ENCODE assay signal across 15 mouse cellular contexts in the genomic region with DNA sequence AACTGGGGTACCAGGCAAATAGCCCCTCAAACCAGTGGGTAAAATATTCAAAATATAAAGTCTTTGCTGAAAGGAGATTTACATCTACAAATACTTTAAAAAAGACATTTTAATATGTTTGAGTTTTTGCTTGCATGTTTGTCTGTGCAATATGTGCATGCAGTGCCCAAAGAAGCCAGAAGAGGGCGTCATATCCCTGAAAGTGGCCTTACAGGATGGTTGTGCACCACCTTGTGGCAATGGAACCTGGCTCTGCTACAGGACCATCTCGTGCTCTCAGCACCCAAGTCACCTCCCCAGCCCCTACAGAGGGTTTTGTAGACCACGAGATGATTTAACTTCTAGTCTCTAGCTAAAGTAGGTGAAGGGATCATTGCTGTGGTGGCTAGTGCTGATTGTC. TPM values are rescaled to one million over a fixed set of nuclear protein-coding genes. Genes with fewer than 3 reads are reported as not detected.
DNase-seq lines count a peak whose midpoint lies in the region; ATAC-seq and TF ChIP-seq lines count a peak whose summit lies in the region.
"Had no signal": no experiment of that assay in that cellular context is flagged by ENCODE, and none has a peak within 500 bp of the region (broad histone marks: within the 10 kb centered on the region; RNA-seq: fewer than 3 reads in every experiment).

No protein-coding gene starts in this region.

- no peak for DNase-seq in layer of hippocampus, adult 2 months (ENCODE audit: low spot score in 2 of 2)
- DNase-seq in layer of hippocampus, adult 9-11 months, result no peak
- DNase-seq in ES-CJ7 (ENCODE audit: low read depth, low spot score) (peak; percentile 80), WW6 (ENCODE audit: low read depth, low spot score) (peak; percentile 47)
- no peak for DNase-seq in stomach, postnatal 0 days (ENCODE audit: low spot score)
- DNase-seq in yolk sac, embryonic 10.5 days (ENCODE audit: low spot score), result no peak
- DNase-seq in right cerebral cortex, postnatal 36 days (ENCODE audit: low spot score in 2 of 2), result no peak
- DNase-seq: cerebellum, adult 11-12 months; lung, adult 18-20 months had no signal

- peak; percentile 68 for TF ChIP-seq CTCF in layer of hippocampus, adult 2 months (conservative IDR thresholded peaks at IDR 0.05)
- TF ChIP-seq CTCF in stomach, postnatal 0 days (IDR thresholded peaks at IDR 0.05; ENCODE audit: low read depth), result peak; percentile 50

- H3K36me3 ChIP-seq in stomach, postnatal 0 days (ENCODE audit: control insufficient read depth, insufficient read depth, low read length), result no peaks in the 10 kb centered on the region
- H3K36me3 ChIP-seq: embryonic facial prominence, embryonic 15.5 days; midbrain, embryonic 15.5 days; stomach, embryonic 15.5 days had no signal

- no peak for TF ChIP-seq EP300 in stomach, postnatal 0 days (optimal IDR thresholded peaks at IDR 0.05)

- no peak for ATAC-seq in stomach, postnatal 0 days (ENCODE audit: low FRiP score, low TSS enrichment)
- ATAC-seq: intestine, embryonic 16.5 days; midbrain, embryonic 15.5 days had no signal

- no peak overlapping the region for H3K9ac ChIP-seq in stomach, postnatal 0 days (ENCODE audit: low read length)
- H3K9ac ChIP-seq: embryonic facial prominence, embryonic 15.5 days; midbrain, embryonic 15.5 days; stomach, embryonic 15.5 days had no signal

- no peak overlapping the region for H3K4me3 ChIP-seq in layer of hippocampus, adult 2 months
- H3K4me3 ChIP-seq in stomach, postnatal 0 days (ENCODE audit: low read depth, low read length), result no peak overlapping the region
- H3K4me3 ChIP-seq: embryonic facial prominence, embryonic 15.5 days; midbrain, embryonic 15.5 days; stomach, embryonic 15.5 days had no signal

- H3K27me3 ChIP-seq in stomach, postnatal 0 days (ENCODE audit: control insufficient read depth, insufficient read depth, low read length), result no peaks in the 10 kb centered on the region
- H3K27me3 ChIP-seq: embryonic facial prominence, embryonic 15.5 days; midbrain, embryonic 15.5 days; stomach, embryonic 15.5 days had no signal

- H3K4me2 ChIP-seq in stomach, postnatal 0 days (replicated peaks; ENCODE audit: low read depth), result no peak overlapping the region
- H3K4me2 ChIP-seq: embryonic facial prominence, embryonic 15.5 days; midbrain, embryonic 15.5 days; stomach, embryonic 15.5 days had no signal

- 41% methylated on average over 3 of the region's 3 CpGs for WGBS in stomach, postnatal 0 days

- no peak overlapping the region for H3K27ac ChIP-seq in layer of hippocampus, adult 2 months
- H3K27ac ChIP-seq in stomach, postnatal 0 days (replicated peaks), result no peak overlapping the region
- H3K27ac ChIP-seq: embryonic facial prominence, embryonic 15.5 days; midbrain, embryonic 15.5 days; stomach, embryonic 15.5 days had no signal

- H3K9me3 ChIP-seq in stomach, postnatal 0 days (ENCODE audit: control insufficient read depth, low read length), result no peaks in the 10 kb centered on the region
- H3K9me3 ChIP-seq: embryonic facial prominence, embryonic 15.5 days; midbrain, embryonic 15.5 days; stomach, embryonic 15.5 days had no signal

- no peaks in the 10 kb centered on the region for H3K4me1 ChIP-seq in stomach, postnatal 0 days (replicated peaks; ENCODE audit: control insufficient read depth, insufficient read depth)
- H3K4me1 ChIP-seq: embryonic facial prominence, embryonic 15.5 days; midbrain, embryonic 15.5 days; stomach, embryonic 15.5 days had no signal

RNA-seq across cellular contexts. Expression of a gene that starts 8.7 kb away (rescaled TPM):
- 10 to 100 TPM; 67.6 to 71.6 TPM for total RNA-seq in layer of hippocampus, adult 2 months (2021)
- 0.69 and 0.98 TPM in 2 replicates for polyA plus RNA-seq in stomach, postnatal 0 days (2015; fragmentation: Nextera tagmentation; extraction: Ambion mirVana)

RNA-seq across cellular contexts. Expression of a gene that starts 32.9 kb away (rescaled TPM):
- not detected for total RNA-seq in layer of hippocampus, adult 2 months (2021)
- polyA plus RNA-seq in stomach, postnatal 0 days (2015; fragmentation: Nextera tagmentation; extraction: Ambion mirVana), result not detected in 2 replicates
- total RNA-seq: left cerebral cortex, adult 18-20 months had no signal
- polyA plus RNA-seq: embryonic facial prominence, embryonic 15.5 days; heart, embryonic 16.5 days; intestine, embryonic 16.5 days; midbrain, embryonic 15.5 days had no signal

Comparison
In these comparisons a context has a peak if more than half of its experiments do, and no peak if none do; other contexts are left out.
1. DNase-seq: peak in ES-CJ7 (single experiment) and WW6 (single experiment); none in layer of hippocampus, adult 2 months (0 of 2), layer of hippocampus, adult 9-11 months (single experiment), stomach, postnatal 0 days (single experiment), yolk sac, embryonic 10.5 days (single experiment) and right cerebral cortex, postnatal 36 days (0 of 2).